Mouse (Mus musculus): ENCODE measurements around the gene Lhx2. TPM values are rescaled to one million over a fixed set of nuclear protein-coding genes. Genes with fewer than 3 reads are reported as not detected.

Lhx2 gene
- polyA plus RNA-seq, 1 experiment, result 0.01 TPM

DNA sequence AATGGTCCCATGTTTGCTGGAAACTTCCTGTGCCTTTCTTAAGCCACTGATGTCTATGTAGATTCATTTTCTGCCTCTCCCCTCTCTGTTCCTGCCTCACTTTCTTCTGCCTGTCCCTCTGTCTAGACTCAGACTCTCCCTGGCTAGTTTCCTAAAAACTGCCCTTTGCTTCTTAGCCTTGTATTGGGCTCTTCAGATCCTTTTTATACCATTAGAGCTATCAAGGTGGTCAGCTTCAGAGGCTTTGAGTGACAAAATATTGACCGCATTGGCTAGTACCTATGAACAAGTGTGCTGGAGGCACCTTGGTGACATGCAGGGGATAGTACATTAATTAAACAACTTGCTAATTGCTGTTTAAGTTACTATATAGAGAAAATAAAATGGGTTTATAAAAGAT lies 4.5 kb downstream of the Lhx2 start:
- no peaks in the 10 kb centered on the region for H3K36me3 ChIP-seq (ENCODE audit: control insufficient read depth)
- H3K9me3 ChIP-seq (ENCODE audit: control insufficient read depth, low read length), result no peaks in the 10 kb centered on the region; the same call in 1 of the 2 replicates
- no peak overlapping the region for H3K4me3 ChIP-seq (replicated peaks)
- H3K27me3 ChIP-seq (ENCODE audit: control insufficient read depth), result peaks cover 100% of the 10 kb centered on the region
- H3K4me1 ChIP-seq (ENCODE audit: control insufficient read depth), result no peaks in the 10 kb centered on the region
- TF ChIP-seq TAL1 (IDR thresholded peaks at IDR 0.05; ENCODE audit: low read length) (no peak), GATA1 (IDR thresholded peaks at IDR 0.05; ENCODE audit: low read length) (no peak)

DNA sequence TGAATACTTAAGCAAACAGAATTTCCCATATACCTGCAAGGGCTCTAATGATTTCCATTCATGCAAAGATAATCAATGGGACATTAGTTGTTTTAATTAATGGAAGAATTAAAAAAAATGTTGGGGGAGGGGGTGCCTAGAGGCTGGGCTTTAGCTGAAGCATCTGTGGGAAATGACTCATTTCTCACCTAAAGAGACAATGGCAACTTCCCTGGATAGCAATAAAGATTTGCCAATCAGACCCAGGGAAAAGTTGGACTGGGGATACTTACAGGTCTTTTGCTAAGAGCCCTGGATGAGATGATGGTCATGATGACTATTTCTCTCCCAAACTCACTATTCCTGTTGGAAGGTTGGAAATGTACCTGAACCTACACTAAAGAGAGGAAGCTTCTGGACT lies 5.6 kb downstream of the Lhx2 start:
- no peak overlapping the region for H3K4me3 ChIP-seq (replicated peaks)
- H3K9me3 ChIP-seq (ENCODE audit: control insufficient read depth, low read length), result no peaks in the 10 kb centered on the region; the same call in 1 of the 2 replicates
- H3K4me1 ChIP-seq (ENCODE audit: control insufficient read depth), result no peaks in the 10 kb centered on the region
- H3K27me3 ChIP-seq (ENCODE audit: control insufficient read depth), result peaks cover 100% of the 10 kb centered on the region
- TF ChIP-seq TAL1 (IDR thresholded peaks at IDR 0.05; ENCODE audit: low read length), result no peak
- no peak for TF ChIP-seq GATA1 (IDR thresholded peaks at IDR 0.05; ENCODE audit: low read length)
- H3K36me3 ChIP-seq (ENCODE audit: control insufficient read depth), result no peaks in the 10 kb centered on the region

DNA sequence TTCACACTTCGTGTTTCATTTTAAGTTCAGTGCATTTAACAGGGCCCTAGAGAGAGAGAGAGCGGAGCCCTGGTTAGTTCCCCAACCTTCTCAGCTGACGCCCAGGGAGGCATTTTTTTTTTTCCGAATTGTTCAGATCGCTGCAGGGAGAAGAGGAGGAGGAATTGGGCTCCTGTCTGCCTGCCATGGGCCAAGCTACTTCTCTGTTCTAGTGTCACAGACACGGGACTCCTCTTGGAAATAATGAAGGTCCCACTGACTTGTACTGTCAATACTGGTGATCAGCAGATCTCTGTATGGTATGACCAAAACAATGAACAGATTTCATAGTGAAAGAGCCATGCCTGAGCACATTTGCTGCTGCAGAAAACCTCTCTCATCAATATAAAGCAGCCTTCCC lies 7.3 kb downstream of the Lhx2 start:
- no peaks in the 10 kb centered on the region; the same call in 1 of the 2 replicates for H3K9me3 ChIP-seq (ENCODE audit: control insufficient read depth, low read length)
- TF ChIP-seq GATA1 (IDR thresholded peaks at IDR 0.05; ENCODE audit: low read length), result no peak
- peaks cover 100% of the 10 kb centered on the region for H3K27me3 ChIP-seq (ENCODE audit: control insufficient read depth)
- H3K36me3 ChIP-seq (ENCODE audit: control insufficient read depth), result no peaks in the 10 kb centered on the region
- H3K4me3 ChIP-seq (replicated peaks), result no peak overlapping the region
- H3K4me1 ChIP-seq (ENCODE audit: control insufficient read depth), result peaks cover 5% of the 10 kb centered on the region

DNA sequence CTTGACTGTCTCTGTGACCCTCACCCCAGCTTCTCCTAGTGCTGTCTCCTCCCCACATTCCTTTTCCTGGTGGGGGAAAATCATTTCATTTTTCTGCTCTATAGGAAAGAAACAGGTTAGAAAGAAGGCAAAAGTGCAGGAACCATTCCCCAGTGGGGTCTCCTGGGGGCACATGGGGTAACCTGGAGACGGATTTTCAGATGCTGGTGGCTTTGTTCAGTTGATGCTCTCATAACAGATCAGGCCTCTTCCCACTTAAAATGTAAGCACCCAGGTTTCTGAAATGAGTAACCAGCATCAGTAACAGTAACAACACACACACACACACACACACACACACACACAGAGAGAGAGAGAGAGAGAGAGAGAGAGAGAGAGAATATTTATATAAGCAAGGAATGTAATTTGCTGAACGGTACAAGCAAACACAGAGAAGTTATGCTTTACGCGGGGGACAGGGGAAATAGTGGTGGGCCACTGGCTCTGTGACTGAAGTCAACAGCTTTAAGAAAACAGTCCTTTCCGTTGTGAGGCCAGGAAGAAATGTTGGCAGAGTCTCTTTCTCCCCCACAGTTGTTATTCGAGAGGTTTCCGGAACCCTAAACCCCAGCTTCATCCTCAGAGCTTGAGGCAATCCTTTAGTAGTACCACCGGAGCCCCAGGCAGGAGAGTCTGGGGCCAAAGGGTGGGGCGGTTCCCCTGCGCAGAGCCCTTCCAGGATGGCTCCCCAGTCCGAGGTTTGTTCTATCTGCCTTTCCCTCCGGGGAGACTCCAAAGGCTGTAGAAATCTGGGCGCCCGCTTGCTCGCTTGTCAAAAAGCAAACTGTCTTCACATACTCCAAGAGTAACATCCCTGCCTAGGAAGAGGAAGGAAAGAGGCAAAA lies 8.0 kb downstream of the Lhx2 start:
- H3K27me3 ChIP-seq (ENCODE audit: control insufficient read depth), result peaks cover 100% of the 10 kb centered on the region
- H3K9me3 ChIP-seq (ENCODE audit: control insufficient read depth, low read length), result no peaks in the 10 kb centered on the region; the same call in 1 of the 2 replicates
- H3K4me1 ChIP-seq (ENCODE audit: control insufficient read depth), result peaks cover 5% of the 10 kb centered on the region
- no peak for TF ChIP-seq GATA1 (IDR thresholded peaks at IDR 0.05; ENCODE audit: low read length)
- TF ChIP-seq TAL1 (IDR thresholded peaks at IDR 0.05; ENCODE audit: low read length), result no peak
- no peak overlapping the region for H3K4me3 ChIP-seq (replicated peaks)
- no peaks in the 10 kb centered on the region for H3K36me3 ChIP-seq (ENCODE audit: control insufficient read depth)

DNA sequence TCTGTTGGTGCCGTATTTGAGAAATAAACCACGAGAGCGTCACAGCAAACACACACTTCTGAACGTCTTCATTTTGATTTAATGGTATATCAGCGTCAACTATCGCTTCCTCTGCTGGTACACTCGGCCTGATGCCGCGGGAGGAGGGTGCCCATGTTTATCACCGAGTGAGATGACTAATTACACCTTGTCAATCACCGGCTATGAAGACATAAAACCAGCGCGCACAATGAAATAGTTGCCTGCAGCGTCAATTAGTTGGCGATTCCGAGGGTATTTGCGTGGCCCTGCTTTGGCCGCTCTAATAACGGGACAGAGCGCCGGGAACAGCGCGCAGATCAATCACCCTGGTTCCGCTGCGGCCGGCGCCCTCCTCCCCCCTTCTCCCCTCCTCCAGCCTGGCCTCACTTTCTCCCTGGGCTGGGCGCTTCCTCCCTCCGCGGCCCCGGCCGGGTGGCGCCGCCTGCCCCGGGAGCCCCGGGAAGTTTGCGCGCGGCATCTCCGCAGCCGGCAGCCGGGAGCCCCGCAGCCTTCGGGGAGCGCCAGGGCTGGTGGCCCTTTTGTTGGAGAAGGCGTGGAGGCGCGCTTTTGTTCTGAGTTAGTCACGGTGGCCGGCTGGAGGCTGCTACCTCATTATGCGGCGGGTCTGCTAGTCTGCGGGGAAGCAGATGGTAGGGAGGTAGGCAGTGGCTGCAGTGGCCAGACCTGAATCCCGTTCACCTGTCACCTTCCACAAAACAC lies 8.9 kb downstream of the Lhx2 start:
- H3K4me3 ChIP-seq (replicated peaks), result no peak overlapping the region

DNA sequence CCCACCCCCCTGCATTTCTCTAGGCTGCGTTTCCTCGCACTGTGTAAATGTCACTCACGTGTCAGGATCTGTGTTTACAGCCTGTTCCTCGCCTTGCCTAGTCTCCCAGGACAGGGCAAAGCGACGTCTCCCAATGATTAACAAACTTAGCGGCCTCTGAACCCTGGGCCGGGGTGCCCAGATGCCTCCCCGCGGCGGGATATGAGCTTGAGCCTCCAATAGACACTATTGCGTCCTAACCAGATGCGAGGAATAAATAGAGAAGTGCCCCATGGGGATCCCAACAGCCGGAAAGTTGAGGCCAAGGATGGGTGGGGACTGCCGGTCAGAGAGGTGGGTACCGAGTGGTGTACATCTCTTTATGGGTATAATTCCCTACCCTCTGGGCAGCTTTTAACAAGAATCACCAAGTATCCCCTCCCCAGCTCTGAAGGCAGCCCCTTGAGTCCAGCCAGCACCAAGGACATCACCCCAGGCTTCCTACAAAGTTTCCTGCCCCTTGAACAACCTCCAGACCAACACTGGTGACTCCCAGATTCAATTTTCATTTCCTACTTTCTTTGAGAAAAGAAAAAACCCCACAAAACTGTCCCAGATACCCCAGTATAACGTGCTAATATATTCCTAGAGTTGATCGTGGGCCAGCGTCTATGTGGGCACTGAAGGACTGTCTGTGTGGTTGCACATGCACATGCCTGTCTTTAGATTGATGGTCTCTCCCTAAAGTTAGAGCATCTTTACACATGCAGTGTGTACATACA lies 9.8 kb downstream of the Lhx2 start:
- no peak for TF ChIP-seq GATA1 (IDR thresholded peaks at IDR 0.05; ENCODE audit: low read length)
- no peak for TF ChIP-seq TAL1 (IDR thresholded peaks at IDR 0.05; ENCODE audit: low read length)
- peaks cover 2% of the 10 kb centered on the region; the same call in 1 of the 2 replicates for H3K9me3 ChIP-seq (ENCODE audit: control insufficient read depth, low read length)
- peaks cover 100% of the 10 kb centered on the region for H3K27me3 ChIP-seq (ENCODE audit: control insufficient read depth)
- no peak overlapping the region for H3K4me3 ChIP-seq (replicated peaks)
- no peaks in the 10 kb centered on the region for H3K36me3 ChIP-seq (ENCODE audit: control insufficient read depth)
- H3K4me1 ChIP-seq (ENCODE audit: control insufficient read depth), result peaks cover 5% of the 10 kb centered on the region

More for the DNA sequence above, 8.9 kb downstream of the Lhx2 start:
- Histone ChIP-seq H3K4me1 (ENCODE audit: control insufficient read depth) (peaks cover 5% of the 10 kb centered on the region), H3K36me3 (ENCODE audit: control insufficient read depth) (no peaks in the 10 kb centered on the region), H3K9me3 (ENCODE audit: control insufficient read depth, low read length) (no peaks in the 10 kb centered on the region; the same call in 1 of the 2 replicates), H3K27me3 (ENCODE audit: control insufficient read depth) (peaks cover 100% of the 10 kb centered on the region)
- TF ChIP-seq TAL1 (IDR thresholded peaks at IDR 0.05; ENCODE audit: low read length), result no peak
- TF ChIP-seq GATA1 (IDR thresholded peaks at IDR 0.05; ENCODE audit: low read length), result no peak

DNA sequence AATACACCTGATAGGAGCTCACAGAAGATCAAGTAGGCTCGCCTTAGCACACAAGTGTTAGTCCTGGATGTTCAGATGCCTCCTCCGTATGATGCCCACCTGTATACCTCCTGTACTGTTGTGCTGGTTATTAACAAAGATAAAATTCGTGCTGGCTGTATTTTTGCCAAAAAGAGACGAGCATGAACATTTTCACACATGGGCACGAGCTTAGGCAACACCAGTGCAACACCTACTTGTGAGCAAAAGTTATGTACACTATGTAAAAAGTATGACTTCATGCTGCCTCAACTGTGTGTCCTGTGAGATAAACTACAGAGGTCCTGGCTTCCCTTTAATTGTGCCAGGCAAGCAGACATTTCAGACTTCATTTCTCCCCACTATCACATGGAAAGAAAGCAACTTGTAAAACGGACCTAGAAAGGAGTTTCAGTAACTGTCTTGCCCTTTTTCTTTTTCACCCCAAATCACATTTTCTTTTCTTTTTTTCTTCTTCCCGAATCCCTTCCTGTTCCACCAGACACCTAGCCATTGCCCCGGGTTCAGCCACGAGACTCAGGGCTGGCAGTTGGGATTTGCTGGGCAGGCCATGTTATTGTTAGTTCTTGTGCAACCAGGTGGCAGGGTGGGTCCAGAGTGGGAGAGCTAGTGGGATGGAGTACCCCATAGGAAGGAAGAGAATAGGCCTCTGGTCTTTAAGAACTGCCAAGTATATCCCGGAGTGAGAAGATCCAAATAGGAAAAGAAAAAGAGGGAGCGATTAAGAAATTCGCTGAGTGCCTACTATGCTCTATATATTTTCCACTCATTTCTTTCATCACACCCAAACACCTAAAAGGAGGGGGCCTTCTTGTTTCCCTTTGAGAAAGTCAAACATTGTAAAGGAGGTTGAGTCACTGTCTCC lies 10.6 kb downstream of the Lhx2 start:
- Histone ChIP-seq H3K4me3 (replicated peaks) (no peak overlapping the region), H3K27me3 (ENCODE audit: control insufficient read depth) (peaks cover 100% of the 10 kb centered on the region), H3K9me3 (ENCODE audit: control insufficient read depth, low read length) (peaks cover 8% of the 10 kb centered on the region; the same call in 1 of the 2 replicates), H3K4me1 (ENCODE audit: control insufficient read depth) (peaks cover 5% of the 10 kb centered on the region), H3K36me3 (ENCODE audit: control insufficient read depth) (no peaks in the 10 kb centered on the region)
- TF ChIP-seq TAL1 (IDR thresholded peaks at IDR 0.05; ENCODE audit: low read length) (no peak), GATA1 (IDR thresholded peaks at IDR 0.05; ENCODE audit: low read length) (no peak)

DNA sequence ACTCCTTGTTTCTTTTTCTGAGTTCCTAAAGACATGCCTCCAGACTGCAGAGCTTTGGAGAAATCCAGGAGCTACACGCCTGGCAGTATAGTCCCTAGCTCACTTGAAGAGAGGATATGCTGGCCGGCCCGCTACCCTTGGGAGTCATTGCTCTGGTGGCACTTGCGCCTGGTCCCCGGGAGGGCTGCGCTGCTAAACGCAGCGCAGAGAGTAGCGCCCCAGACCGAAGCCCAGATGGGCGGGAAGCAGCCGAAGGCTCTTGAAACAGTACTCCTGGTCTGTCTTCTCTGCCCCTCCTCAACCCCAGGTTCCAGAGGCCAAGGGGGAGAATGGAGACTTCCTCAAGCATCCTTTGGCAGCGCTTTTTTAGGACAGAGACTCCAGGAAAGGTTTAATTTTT lies 11.3 kb downstream of the Lhx2 start:
- no peak overlapping the region for H3K4me3 ChIP-seq (replicated peaks)
- TF ChIP-seq TAL1 (IDR thresholded peaks at IDR 0.05; ENCODE audit: low read length) (no peak), GATA1 (IDR thresholded peaks at IDR 0.05; ENCODE audit: low read length) (no peak)
- peaks cover 5% of the 10 kb centered on the region for H3K4me1 ChIP-seq (ENCODE audit: control insufficient read depth)

More for the DNA sequence above, 11.3 kb downstream of the Lhx2 start:
- Histone ChIP-seq H3K9me3 (ENCODE audit: control insufficient read depth, low read length) (peaks cover 12% of the 10 kb centered on the region; the same call in 1 of the 2 replicates), H3K36me3 (ENCODE audit: control insufficient read depth) (no peaks in the 10 kb centered on the region), H3K27me3 (ENCODE audit: control insufficient read depth) (peaks cover 100% of the 10 kb centered on the region)
